Mouse (Mus musculus) ovary, adult 18-20 months (tissue): Measurements from ENCODE around the gene Dact3.

Experiments
- DNase-seq: peaks from one replicate; pipeline ENCODE4 v3.0.0; 2022; ENCODE audit warnings: low spot score, mixed read lengths

Gene Dact3

GRCm38 (mm10) chr7:16916342-16917265 lies 41.5 kb downstream of the Dact3 start:
- no peak for DNase-seq

GRCm38 (mm10) chr7:16917447-16917846 lies 42.3 kb downstream of the Dact3 start:
- DNase-seq = no peak

GRCm38 (mm10) chr7:16918014-16918413 lies 42.9 kb downstream of the Dact3 start:
- no peak for DNase-seq

GRCm38 (mm10) chr7:16918670-16919069 lies 43.6 kb downstream of the Dact3 start:
- DNase-seq = no peak

GRCm38 (mm10) chr7:16919395-16920149 lies 44.5 kb downstream of the Dact3 start:
- DNase-seq = no peak

- DNase-seq = no peak
These were observed 45.0 kb downstream of the Dact3 start for GRCm38 (mm10) chr7:16920150-16920579.

- no peak for DNase-seq
These were observed 46.0 kb downstream of the Dact3 start for GRCm38 (mm10) chr7:16920818-16921791.

GRCm38 (mm10) chr7:16921881-16922335 lies 46.8 kb downstream of the Dact3 start:
- no peak for DNase-seq

GRCm38 (mm10) chr7:16922360-16922973 lies 47.4 kb downstream of the Dact3 start:
- no peak for DNase-seq

GRCm38 (mm10) chr7:16923283-16924036 lies 48.3 kb downstream of the Dact3 start:
- DNase-seq = no peak

GRCm38 (mm10) chr7:16924037-16924834 lies 49.1 kb downstream of the Dact3 start, which contains the start of gene Calm3:
TSS of gene Calm3 (minus strand) at chr7:16924114.
- DNase-seq = peak; percentile 98

- no peak for DNase-seq
These were observed 53.2 kb downstream of the Dact3 start for GRCm38 (mm10) chr7:16928341-16928740.

GRCm38 (mm10) chr7:16930850-16931249 lies 55.7 kb downstream of the Dact3 start:
- no peak for DNase-seq

- DNase-seq = no peak
These were observed 57.0 kb downstream of the Dact3 start for GRCm38 (mm10) chr7:16931968-16932627.

GRCm38 (mm10) chr7:16932704-16933577 lies 57.8 kb downstream of the Dact3 start:
- no peak for DNase-seq
